Mouse (Mus musculus) MEL (cell line): ENCODE measurements around the gene Speg. TPM values are rescaled to one million over a fixed set of nuclear protein-coding genes. Genes with fewer than 3 reads are reported as not detected.

ENCODE experiments used
- DNase-seq: peaks from one replicate; pipeline ENCODE4 v3.0.0; 2011; ENCODE audit warnings: low read depth, low spot score
- H3K27ac ChIP-seq: 2 replicates; pipeline ENCODE4 v1.5.1; 2012; ENCODE audit warnings: low read depth, mild to moderate bottlenecking, control low read depth, low read length, moderate library complexity; ENCODE audit not compliant: control insufficient read depth
- H3K27me3 ChIP-seq, 2 experiments: fragments of 150-350 bp in 1 of 2; sonication (generic) in 1 of 2; 2 replicates each; pipeline ENCODE4 v1.6.1; 2012; ENCODE audit warnings: low read length in 2 of 2, mild to moderate bottlenecking in 2 of 2, improper control_type of control experiment in 1 of 2, moderate library complexity in 1 of 2; ENCODE audit not compliant: insufficient read depth in 2 of 2, control insufficient read depth in 1 of 2
- H3K36me3 ChIP-seq, 2 experiments: 2 replicates each; pipeline ENCODE4 v1.6.1; 2012 to 2014; ENCODE audit warnings: low read length in 2 of 2, improper control_type of control experiment in 1 of 2, inconsistent platforms in 1 of 2, mild to moderate bottlenecking in 1 of 2; ENCODE audit not compliant: insufficient read depth in 2 of 2, control insufficient read depth in 1 of 2
- H3K4me1 ChIP-seq, 2 experiments: fragments of 150-350 bp in 1 of 2; sonication (generic) in 1 of 2; 2 replicates each; pipeline ENCODE4 v1.6.1; 2012; ENCODE audit warnings: low read length in 2 of 2, improper control_type of control experiment in 1 of 2, mild to moderate bottlenecking in 1 of 2; ENCODE audit not compliant: insufficient read depth in 2 of 2, control insufficient read depth in 1 of 2
- H3K4me3 ChIP-seq, 2 experiments: fragments of 150-350 bp in 1 of 2; sonication (generic) in 1 of 2; 2 replicates each; pipeline ENCODE4 v1.5.1; 2012; ENCODE audit warnings: low read depth in 2 of 2, low read length in 2 of 2, mild to moderate bottlenecking in 2 of 2, moderate library complexity in 2 of 2, control low read depth in 1 of 2, improper control_type of control experiment in 1 of 2; ENCODE audit not compliant: control insufficient read depth in 1 of 2, insufficient read depth in 1 of 2
- H3K79me2 ChIP-seq: 2 replicates; pipeline ENCODE4 v1.6.1; 2012; ENCODE audit warnings: mild to moderate bottlenecking, low read length, moderate library complexity; ENCODE audit not compliant: control insufficient read depth, poor library complexity, insufficient read depth
- H3K9ac ChIP-seq: 2 replicates; pipeline ENCODE4 v1.6.1; 2012; ENCODE audit warnings: low read depth, mild to moderate bottlenecking, control low read depth, low read length, moderate library complexity; ENCODE audit not compliant: control insufficient read depth, poor library complexity, severe bottlenecking
- H3K9me3 ChIP-seq: fragments of 150-350 bp; sonication (generic); replicated peaks from 2 replicates; pipeline ENCODE4 v1.6.1; 2012; ENCODE audit warnings: mild to moderate bottlenecking, low read length, improper control_type of control experiment, moderate library complexity; ENCODE audit not compliant: insufficient read depth
- CHD2 ChIP-seq: IDR thresholded peaks from 2 replicates; pipeline ENCODE4 v1.6.1; 2011; ENCODE audit warnings: low read length, improper control_type of control experiment
- E2F4 ChIP-seq: IDR thresholded peaks from 2 replicates; pipeline ENCODE4 v1.6.1; 2011; ENCODE audit warnings: low read depth, low read length, improper control_type of control experiment, borderline replicate concordance
- ETS1 ChIP-seq: IDR thresholded peaks from 2 replicates; pipeline ENCODE4 v1.6.1; 2012; ENCODE audit warnings: low read depth, mild to moderate bottlenecking, inconsistent platforms, low read length, improper control_type of control experiment, moderate library complexity
- GABPA ChIP-seq: IDR thresholded peaks from 2 replicates; pipeline ENCODE4 v1.6.1; 2012; ENCODE audit warnings: low read depth, mild to moderate bottlenecking, inconsistent platforms, low read length, improper control_type of control experiment, moderate library complexity
- JUND ChIP-seq: IDR thresholded peaks from 2 replicates; pipeline ENCODE4 v1.6.1; 2011; ENCODE audit warnings: low read depth, mild to moderate bottlenecking, improper control_type of control experiment, low read length
- MAFK ChIP-seq: IDR thresholded peaks from 2 replicates; pipeline ENCODE4 v1.6.1; 2011; ENCODE audit warnings: low read depth, mild to moderate bottlenecking, low read length, improper control_type of control experiment, borderline replicate concordance
- MAX ChIP-seq: IDR thresholded peaks from 2 replicates; pipeline ENCODE4 v1.6.1; 2011; ENCODE audit warnings: low read length, improper control_type of control experiment
- MAZ ChIP-seq: IDR thresholded peaks from 2 replicates; pipeline ENCODE4 v1.6.1; 2012; ENCODE audit warnings: low read depth, mild to moderate bottlenecking, inconsistent platforms, low read length, improper control_type of control experiment
- MEF2A ChIP-seq: IDR thresholded peaks from 2 replicates; pipeline ENCODE4 v1.6.1; 2014; ENCODE audit warnings: low read depth, mild to moderate bottlenecking, inconsistent platforms, low read length, improper control_type of control experiment; ENCODE audit not compliant: poor library complexity, insufficient replicate concordance, severe bottlenecking; ENCODE audit errors: extremely low read depth
- MXI1 ChIP-seq: IDR thresholded peaks from 2 replicates; pipeline ENCODE4 v1.6.1; 2011; ENCODE audit warnings: mild to moderate bottlenecking, low read depth, low read length, improper control_type of control experiment
- POLR2AphosphoS2 ChIP-seq: IDR thresholded peaks from 2 replicates; pipeline ENCODE4 v1.6.1; 2011; ENCODE audit warnings: low read length, improper control_type of control experiment
- SIN3A ChIP-seq: IDR thresholded peaks from 2 replicates; pipeline ENCODE4 v1.6.1; 2012; ENCODE audit warnings: low read length, improper control_type of control experiment, inconsistent platforms
- SMC3 ChIP-seq: IDR thresholded peaks from 2 replicates; pipeline ENCODE4 v1.6.1; 2011; ENCODE audit warnings: low read depth, low read length, improper control_type of control experiment
- TAL1 ChIP-seq: IDR thresholded peaks from 2 replicates; pipeline ENCODE4 v1.6.1; 2012; ENCODE audit warnings: mild to moderate bottlenecking, inconsistent platforms, low read length, moderate library complexity, mixed read lengths
- TCF12 ChIP-seq: IDR thresholded peaks from 2 replicates; pipeline ENCODE4 v1.6.1; 2014; ENCODE audit warnings: low read depth, mild to moderate bottlenecking, inconsistent platforms, low read length, improper control_type of control experiment, moderate library complexity
- polyA plus RNA-seq, 2 experiments: library from polyadenylated mRNA; stranded (reverse) in 1 of 2; unstranded in 1 of 2; fragments of >175 nt in 1 of 2; fragments of >200 nt in 1 of 2; gene quantifications; 2 replicates each; pipeline versions ENCODE4 v1.2.1 to v1.2.4; 2012; ENCODE audit warnings: low replicate concordance in 2 of 2, low read depth in 1 of 2; ENCODE audit not compliant: insufficient read length in 2 of 2, insufficient read depth in 1 of 2, missing spikeins in 1 of 2
- total RNA-seq: library from RNA; depleted of rRNA; stranded (reverse); fragments of 300-350 nt; gene quantifications from 2 replicates; pipeline ENCODE4 v1.2.3, GENCODE M21; 2012

Gene Speg
- total and polyA plus RNA-seq, 3 experiments, result 1.7 to 9.5 TPM; not detected in 1

DNA sequence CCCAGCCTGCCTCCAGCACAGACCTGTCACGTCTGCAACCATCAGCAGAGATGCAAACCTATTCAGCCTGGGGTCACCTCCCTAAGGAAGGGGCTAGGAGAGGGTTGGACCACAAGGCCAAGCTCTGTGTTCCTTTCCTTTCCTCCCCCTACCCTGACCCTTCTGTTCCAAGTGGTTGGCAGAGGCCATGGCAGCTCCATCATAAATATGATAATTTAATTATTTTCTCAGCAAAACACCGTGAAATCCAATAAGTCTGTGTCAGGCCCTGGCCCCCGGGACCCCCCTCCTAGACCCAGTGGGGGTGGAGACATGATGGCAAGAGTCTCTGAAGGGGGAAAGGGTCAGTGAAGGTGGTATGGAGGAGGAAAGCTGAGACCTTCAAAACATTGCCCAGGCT is 69.1 kb downstream of the Speg start:
- Histone ChIP-seq H3K9ac (no peak overlapping the region), H3K36me3 (peaks cover 0 to 19% of the 10 kb centered on the region in 2 experiments; a peak in 2 of 4 replicates), H3K79me2 (no peaks in the 10 kb centered on the region; the same call in 1 of the 2 replicates), H3K4me3 (no peak overlapping the region), H3K27me3 (no peaks in the 10 kb centered on the region), H3K4me1 (peaks cover 13 to 31% of the 10 kb centered on the region in 2 experiments; a peak in 3 of 4 replicates), H3K9me3 (no peaks in the 10 kb centered on the region), H3K27ac (no peak overlapping the region)
- TF ChIP-seq MAFK (no peak), E2F4 (no peak), MEF2A (no peak), MXI1 (no peak), POLR2AphosphoS2 (no peak), TAL1 (no peak), SIN3A (no peak), JUND (no peak), GABPA (no peak), MAX (no peak)
- no peak for DNase-seq

- DNase-seq, result peak; percentile 53
- Histone ChIP-seq H3K27me3 (no peaks in the 10 kb centered on the region; a peak in 1 of 4 replicates), H3K9me3 (no peaks in the 10 kb centered on the region), H3K79me2 (no peaks in the 10 kb centered on the region; the same call in 1 of the 2 replicates), H3K9ac (peak overlapping the region; percentile 23), H3K36me3 (peaks cover 0 to 27% of the 10 kb centered on the region in 2 experiments; a peak in 2 of 4 replicates), H3K4me1 (peaks cover 23 to 41% of the 10 kb centered on the region in 2 experiments; a peak in 3 of 4 replicates), H3K4me3 (peak overlapping the region; percentile 15 to 57; a peak in 3 of 4 replicates), H3K27ac (peak overlapping the region; percentile 85; the same call in 1 of the 2 replicates)
- no peak for TF ChIP-seq MAX
- TF ChIP-seq POLR2AphosphoS2, result no peak
- TF ChIP-seq TCF12, result peak; percentile 41; the same call in 1 of the 2 replicates
- no peak for TF ChIP-seq SMC3
- TF ChIP-seq MAZ, result no peak
- peak; percentile 40 for TF ChIP-seq ETS1
- no peak for TF ChIP-seq CHD2
Measured at GRCm38 (mm10) chr1:75445141-75445701, 70.1 kb downstream of the Speg start.
